Comparison of ENCODE assay signal across 19 mouse cellular contexts in genomic region chr19:55299378-55299777, GRCm38 (mm10). TPM values are rescaled to one million over a fixed set of nuclear protein-coding genes. Genes with fewer than 3 reads are reported as not detected.
DNase-seq lines count a peak whose midpoint lies in the region; ATAC-seq lines count a peak whose summit lies in the region.
"Had no signal": no experiment of that assay in that cellular context is flagged by ENCODE, and none has a peak within 500 bp of the region (broad histone marks: within the 10 kb centered on the region; RNA-seq: fewer than 3 reads in every experiment).

No protein-coding gene starts in this region.

- H3K9ac ChIP-seq in kidney, embryonic 16.5 days (replicated peaks; ENCODE audit: low read length) = no peak overlapping the region
- H3K9ac ChIP-seq: heart, embryonic 12.5 days; hindbrain, embryonic 15.5 days had no signal

- WGBS in kidney, embryonic 16.5 days = 91% methylated on average over 1 of the region's 1 CpGs

- H3K27me3 ChIP-seq in kidney, embryonic 16.5 days (ENCODE audit: insufficient read depth, low read length) = no peaks in the 10 kb centered on the region
- H3K27me3 ChIP-seq: heart, embryonic 12.5 days; hindbrain, embryonic 15.5 days had no signal

- DNase-seq in heart, adult 11 months = peak; percentile 12
- no peak for DNase-seq in heart, postnatal 4 days
- no peak for DNase-seq in cerebellum, postnatal 4 days (ENCODE audit: low spot score in 2 of 2)
- DNase-seq: adrenal gland, postnatal 14 days; cerebellum, adult 11-12 months; cerebellum, adult 9-10 months; cerebellum, postnatal 25 days had no signal

- no peaks in the 10 kb centered on the region for H3K9me3 ChIP-seq in kidney, embryonic 16.5 days (ENCODE audit: low read length)
- H3K9me3 ChIP-seq: embryonic facial prominence, embryonic 10.5 days; heart, embryonic 12.5 days; hindbrain, embryonic 15.5 days had no signal

- no peaks in the 10 kb centered on the region for H3K4me1 ChIP-seq in kidney, embryonic 16.5 days (ENCODE audit: insufficient read depth, low read length)
- H3K4me1 ChIP-seq: embryonic facial prominence, embryonic 10.5 days; heart, embryonic 12.5 days; hindbrain, embryonic 15.5 days had no signal

- no peak overlapping the region for H3K27ac ChIP-seq in kidney, embryonic 16.5 days (ENCODE audit: low read length)
- H3K27ac ChIP-seq: embryonic facial prominence, embryonic 10.5 days; hindbrain, embryonic 15.5 days had no signal

- H3K4me2 ChIP-seq in kidney, embryonic 16.5 days (replicated peaks; ENCODE audit: low read depth, low read length) = no peak overlapping the region
- H3K4me2 ChIP-seq: heart, embryonic 12.5 days; hindbrain, embryonic 15.5 days had no signal

- 0 out of 2 replicates have a peak, but pooled peaks have one; percentile 62 for ATAC-seq in common myeloid progenitor, adult 5-6 weeks (replicated peaks; ENCODE audit: low read depth, poor library complexity, severe bottlenecking)
- ATAC-seq in megakaryocyte, adult 5-6 weeks (ENCODE audit: poor library complexity, severe bottlenecking) = peak; percentile 89
- no peak for ATAC-seq in frontal cortex, adult (ENCODE audit: low TSS enrichment)
- ATAC-seq in kidney, embryonic 16.5 days (ENCODE audit: low FRiP score, low TSS enrichment) = no peak
- ATAC-seq: forebrain, embryonic 14.5 days; intestine, embryonic 16.5 days had no signal

- H3K36me3 ChIP-seq in kidney, embryonic 16.5 days (ENCODE audit: insufficient read depth, low read length) = peaks cover 56% of the 10 kb centered on the region

- no peak overlapping the region for H3K4me3 ChIP-seq in kidney, embryonic 16.5 days (ENCODE audit: low read length)
- H3K4me3 ChIP-seq: embryonic facial prominence, embryonic 10.5 days; heart, embryonic 12.5 days; hindbrain, embryonic 15.5 days had no signal

RNA-seq across cellular contexts. Expression of gene Zdhhc6, which starts 16.5 kb away (rescaled TPM):
- total RNA-seq in heart, postnatal 4 days (2021) = 10 to 100 TPM; 25.9 to 28.0 TPM
- total RNA-seq in common myeloid progenitor, adult 5-6 weeks (2017) = 45.0 and 64.5 TPM in 2 replicates
- total RNA-seq in megakaryocyte, adult 5-6 weeks (2015) = 30.1 and 35.1 TPM in 2 replicates
- total RNA-seq in megakaryocyte, adult 5-6 weeks (2017) = 31.8 and 42.7 TPM in 2 replicates
- polyA plus RNA-seq in kidney, embryonic 16.5 days (2015; fragmentation: Nextera tagmentation; extraction: Ambion mirVana) = 111 and 115 TPM in 2 replicates

RNA-seq across cellular contexts. Expression of gene Vti1a, which starts 16.7 kb away (rescaled TPM):
- 10 to 100 TPM; 19.8 to 19.9 TPM for total RNA-seq in heart, postnatal 4 days (2021)
- 49.9 and 62.6 TPM in 2 replicates for total RNA-seq in common myeloid progenitor, adult 5-6 weeks (2017)
- 20.9 and 23.0 TPM in 2 replicates for total RNA-seq in megakaryocyte, adult 5-6 weeks (2015)
- total RNA-seq in megakaryocyte, adult 5-6 weeks (2017) = 31.7 and 34.3 TPM in 2 replicates
- 28.7 and 30.6 TPM in 2 replicates for polyA plus RNA-seq in kidney, embryonic 16.5 days (2015; fragmentation: Nextera tagmentation; extraction: Ambion mirVana)

RNA-seq across cellular contexts. Expression of gene Acsl5, which starts 47.6 kb away (rescaled TPM):
- 10 to 100 TPM; 17.6 to 20.1 TPM for total RNA-seq in heart, postnatal 4 days (2021)
- total RNA-seq in common myeloid progenitor, adult 5-6 weeks (2017) = 149 and 265 TPM in 2 replicates
- 66.8 and 92.8 TPM in 2 replicates for total RNA-seq in megakaryocyte, adult 5-6 weeks (2015)
- 93.0 and 99.7 TPM in 2 replicates for total RNA-seq in megakaryocyte, adult 5-6 weeks (2017)
- 58.4 and 59.0 TPM in 2 replicates for polyA plus RNA-seq in kidney, embryonic 16.5 days (2015; fragmentation: Nextera tagmentation; extraction: Ambion mirVana)

RNA-seq across cellular contexts. Expression of gene Gucy2g, which starts 58.3 kb away (rescaled TPM):
- not detected for total RNA-seq in heart, postnatal 4 days (2021)
- total RNA-seq in common myeloid progenitor, adult 5-6 weeks (2017) = 0.05 TPM in 1 of 2 replicates, not detected in the other
- not detected in 2 replicates for total RNA-seq in megakaryocyte, adult 5-6 weeks (2015)
- total RNA-seq in megakaryocyte, adult 5-6 weeks (2017) = not detected in 2 replicates
- polyA plus RNA-seq in kidney, embryonic 16.5 days (2015; fragmentation: Nextera tagmentation; extraction: Ambion mirVana) = 0.05 and 0.10 TPM in 2 replicates
- total RNA-seq: adrenal gland, postnatal 14 days; heart, adult 8-10 months had no signal
- polyA plus RNA-seq: embryonic facial prominence, embryonic 10.5 days; heart, embryonic 16.5 days; hindbrain, embryonic 11.5 days had no signal

Comparison
In these comparisons a context has a peak if more than half of its experiments do, and no peak if none do; other contexts are left out.
1. ATAC-seq: peak in common myeloid progenitor, adult 5-6 weeks (single experiment) and megakaryocyte, adult 5-6 weeks (single experiment); none in frontal cortex, adult (single experiment) and kidney, embryonic 16.5 days (single experiment).